Mouse (Mus musculus) limb, embryonic 14.5 days (tissue): ENCODE results near the gene Gm45062. TPM values are rescaled to one million over a fixed set of nuclear protein-coding genes. Genes with fewer than 3 reads are reported as not detected.

Source experiments
- ATAC-seq: fragments of 200-750 bp; cut with Nextera tagmentation; 2 replicates; pipeline ENCODE4 v1.8.0; 2017; ENCODE audit warnings: low read depth, moderate number of reproducible peaks, moderate TSS enrichment; ENCODE audit not compliant: low FRiP score
- DNase-seq: peaks from one replicate; pipeline ENCODE4 v3.0.0-alpha.2; 2015; ENCODE audit warnings: low spot score
- H3K27ac ChIP-seq: fragments of 300-500 bp; sonication (generic); replicated peaks from 2 replicates; pipeline ENCODE4 v1.5.1; 2014; ENCODE audit warnings: low read depth, mild to moderate bottlenecking, low read length, moderate library complexity, mixed read lengths
- H3K27me3 ChIP-seq: fragments of 300-500 bp; sonication (generic); 2 replicates; pipeline ENCODE4 v1.6.1; 2014; ENCODE audit warnings: low read length, mixed read lengths; ENCODE audit not compliant: control insufficient read depth, insufficient read depth
- H3K36me3 ChIP-seq: fragments of 300-500 bp; sonication (generic); 2 replicates; pipeline ENCODE4 v1.6.1; 2014; ENCODE audit warnings: mild to moderate bottlenecking, low read length, moderate library complexity, mixed read lengths; ENCODE audit not compliant: control insufficient read depth, insufficient read depth
- H3K4me1 ChIP-seq: fragments of 300-500 bp; sonication (generic); 2 replicates; pipeline ENCODE4 v1.6.1; 2014; ENCODE audit warnings: antibody characterized with exemption, low read length, mixed read lengths; ENCODE audit not compliant: control insufficient read depth, insufficient read depth
- H3K4me2 ChIP-seq: fragments of 300-500 bp; sonication (generic); replicated peaks from 2 replicates; pipeline ENCODE4 v1.6.1; 2014; ENCODE audit warnings: low read depth, mild to moderate bottlenecking, low read length, moderate library complexity; ENCODE audit not compliant: severe bottlenecking
- H3K4me3 ChIP-seq: fragments of 300-500 bp; sonication (generic); replicated peaks from 2 replicates; pipeline ENCODE4 v1.5.1; 2014; ENCODE audit warnings: low read length
- H3K9ac ChIP-seq: fragments of 300-500 bp; sonication (generic); 2 replicates; pipeline ENCODE4 v1.6.1; 2014; ENCODE audit warnings: mild to moderate bottlenecking, low read depth, low read length, moderate library complexity; ENCODE audit not compliant: severe bottlenecking
- H3K9me3 ChIP-seq: fragments of 300-500 bp; sonication (generic); 2 replicates; pipeline ENCODE4 v1.6.1; 2016; ENCODE audit warnings: low read length; ENCODE audit not compliant: control insufficient read depth
- POLR2A ChIP-seq: fragments of 200-500 bp; IDR thresholded peaks from 2 replicates; pipeline ENCODE4 v1.8.0; 2012; ENCODE audit warnings: inconsistent platforms, mild to moderate bottlenecking, moderate library complexity, borderline replicate concordance; ENCODE audit not compliant: insufficient read depth, insufficient read length; ENCODE audit errors: extremely low read depth
- WGBS: fragments of 180-500 bp; shearing (Covaris S2); extraction: QIAGEN DNeasy Blood & Tissue Kit; methylation state at CpG from one replicate; pipeline ENCODE4 v1.1.7; 2014; 5-methylcytosine and 5-hydroxymethylcytosine counted together
- polyA plus RNA-seq, 2 experiments: library from polyadenylated mRNA; depleted of rRNA in 1 of 2; stranded (reverse) in 1 of 2; unstranded in 1 of 2; fragments of >200 nt; fragmentation: Nextera tagmentation in 1 of 2; extraction: Ambion mirVana in 1 of 2; gene quantifications; 2 replicates each; pipeline versions ENCODE4 v1.2.1 to v1.2.3; 2012 to 2014

The Gm45062 gene
- polyA plus RNA-seq, 2 experiments = 8.7 to 14.7 TPM

- H3K9ac ChIP-seq = no peak overlapping the region
- no peaks in the 10 kb centered on the region for H3K36me3 ChIP-seq
- TF ChIP-seq POLR2A = no peak
- WGBS = 87% methylated on average over 3 of the region's 3 CpGs
- H3K9me3 ChIP-seq = no peaks in the 10 kb centered on the region
- H3K27me3 ChIP-seq = no peaks in the 10 kb centered on the region
- H3K4me3 ChIP-seq = no peak overlapping the region
- no peak for DNase-seq
- no peak for ATAC-seq
- no peak overlapping the region for H3K4me2 ChIP-seq
- no peak overlapping the region for H3K27ac ChIP-seq
- H3K4me1 ChIP-seq = no peaks in the 10 kb centered on the region; the same call in 1 of the 2 replicates
These were observed 210.7 kb downstream of the Gm45062 start for GRCm38 (mm10) chr6:8469918-8470317.

DNA sequence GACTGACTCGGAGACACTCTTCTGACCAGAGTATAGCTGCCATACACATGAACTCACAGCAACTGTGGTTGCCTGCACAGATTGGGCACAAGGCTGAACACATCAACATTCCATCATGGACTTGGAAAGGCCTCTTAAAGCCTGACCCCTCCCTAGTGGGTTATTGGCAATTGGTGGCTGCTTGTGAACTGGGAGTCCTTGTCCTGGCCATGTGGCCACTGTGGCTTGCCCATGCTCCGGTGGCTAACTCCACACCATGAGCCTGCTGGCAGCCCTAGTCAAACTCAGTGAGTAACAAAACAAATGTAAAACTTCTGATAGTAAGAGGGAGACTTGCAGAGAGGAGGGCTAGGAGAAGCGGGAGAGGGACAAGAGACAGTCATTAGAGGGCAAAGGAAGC lies 212.9 kb downstream of the Gm45062 start:
- Histone ChIP-seq H3K27me3 (no peaks in the 10 kb centered on the region), H3K27ac (no peak overlapping the region), H3K9me3 (no peaks in the 10 kb centered on the region), H3K9ac (no peak overlapping the region), H3K4me2 (no peak overlapping the region), H3K4me1 (no peaks in the 10 kb centered on the region), H3K4me3 (no peak overlapping the region), H3K36me3 (no peaks in the 10 kb centered on the region)
- ATAC-seq (no peak), DNase-seq (no peak)
- TF ChIP-seq POLR2A = no peak
- 85% methylated on average over 3 of the region's 3 CpGs for WGBS

GRCm38 (mm10) chr6:8472915-8473314 lies 213.7 kb downstream of the Gm45062 start:
- H3K9ac ChIP-seq = no peak overlapping the region
- H3K27me3 ChIP-seq = no peaks in the 10 kb centered on the region
- H3K4me1 ChIP-seq = no peaks in the 10 kb centered on the region
- ATAC-seq = no peak
- H3K4me3 ChIP-seq = no peak overlapping the region
- no peak for TF ChIP-seq POLR2A
- 59% methylated on average over 5 of the region's 5 CpGs for WGBS
- H3K27ac ChIP-seq = no peak overlapping the region
- no peaks in the 10 kb centered on the region for H3K36me3 ChIP-seq
- no peaks in the 10 kb centered on the region for H3K9me3 ChIP-seq
- no peak for DNase-seq
- no peak overlapping the region for H3K4me2 ChIP-seq

DNA sequence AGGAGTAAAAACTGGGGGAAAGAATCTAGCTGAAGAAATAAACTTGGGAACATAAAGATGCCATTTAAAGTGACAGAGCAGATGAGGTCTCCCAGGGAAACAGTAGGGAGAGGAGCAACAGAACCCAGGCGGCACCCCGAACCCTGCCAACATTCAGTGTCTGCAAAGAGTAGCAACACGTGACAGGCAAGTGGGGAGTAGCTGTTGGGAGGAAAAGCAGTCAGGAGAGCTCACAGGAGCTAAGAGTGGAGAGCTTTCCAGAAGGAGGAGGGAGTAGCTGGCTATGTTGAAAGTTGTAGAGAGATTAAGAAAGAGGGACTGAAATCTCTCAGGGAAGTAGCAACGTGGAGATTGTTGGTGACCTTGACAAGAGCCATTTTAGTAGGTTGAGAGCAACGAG lies 214.2 kb downstream of the Gm45062 start:
- Histone ChIP-seq H3K9ac (no peak overlapping the region), H3K36me3 (no peaks in the 10 kb centered on the region), H3K27ac (no peak overlapping the region), H3K27me3 (no peaks in the 10 kb centered on the region), H3K4me3 (no peak overlapping the region), H3K4me2 (no peak overlapping the region), H3K4me1 (no peaks in the 10 kb centered on the region), H3K9me3 (no peaks in the 10 kb centered on the region)
- ATAC-seq (no peak), DNase-seq (no peak)
- 60% methylated on average over 5 of the region's 5 CpGs for WGBS
- no peak for TF ChIP-seq POLR2A

- Histone ChIP-seq H3K4me1 (no peaks in the 10 kb centered on the region), H3K9ac (no peak overlapping the region), H3K4me3 (no peak overlapping the region), H3K27ac (no peak overlapping the region), H3K9me3 (no peaks in the 10 kb centered on the region), H3K4me2 (no peak overlapping the region), H3K36me3 (no peaks in the 10 kb centered on the region), H3K27me3 (no peaks in the 10 kb centered on the region)
- DNase-seq = no peak
- no peak for ATAC-seq
- no peak for TF ChIP-seq POLR2A
- 80% methylated on average over 3 of the region's 3 CpGs for WGBS
These were observed 215.1 kb downstream of the Gm45062 start for GRCm38 (mm10) chr6:8474316-8474715.

DNA sequence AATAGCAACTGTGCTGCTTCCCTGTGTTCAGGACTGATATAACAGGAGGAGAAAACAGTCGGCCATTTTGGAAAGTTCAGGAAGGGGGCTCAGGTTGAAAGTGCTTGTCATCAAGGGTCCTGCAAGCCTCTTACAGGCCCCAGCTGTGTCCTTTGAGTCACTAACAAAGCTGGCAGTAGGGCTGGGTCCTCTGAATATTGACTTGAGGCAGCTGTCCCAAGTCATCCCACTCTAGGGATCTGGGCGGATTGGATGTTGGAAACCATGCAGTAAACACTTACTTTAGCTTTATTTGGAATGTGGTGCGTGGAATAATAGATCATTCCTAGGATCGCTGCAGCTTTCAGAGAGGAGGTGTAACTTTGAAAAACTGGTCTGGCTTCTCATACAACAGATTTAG lies 215.6 kb downstream of the Gm45062 start:
- Histone ChIP-seq H3K36me3 (no peaks in the 10 kb centered on the region), H3K4me2 (no peak overlapping the region), H3K4me1 (no peaks in the 10 kb centered on the region), H3K4me3 (no peak overlapping the region), H3K9me3 (no peaks in the 10 kb centered on the region), H3K27ac (no peak overlapping the region), H3K9ac (no peak overlapping the region), H3K27me3 (no peaks in the 10 kb centered on the region)
- ATAC-seq = peak; percentile 59
- WGBS = 83% methylated on average over 4 of the region's 4 CpGs
- DNase-seq = peak; percentile 6
- TF ChIP-seq POLR2A = no peak
